Mouse (Mus musculus) cerebellum, adult 9-11 months (tissue): ENCODE data around the gene Xkr8.
"Not testable (repeated sequence)": the region's sequence is repeated elsewhere in the genome, so short reads cannot be mapped to it uniquely, and the experiment has no call there.

Experiments
- DNase-seq: peaks from one replicate; pipeline ENCODE4 v3.0.0; 2022

Xkr8 gene

GRCm38 (mm10) chr4:132732148-132732684 lies at the start of gene Xkr8:
Gene Xkr8, minus strand, starts transcription at chr4:132732546.
- peak; percentile 81 for DNase-seq

GRCm38 (mm10) chr4:132780288-132780687 lies 47.9 kb upstream of the Xkr8 start:
- DNase-seq: no peak

GRCm38 (mm10) chr4:132778562-132779201 lies 46.3 kb upstream of the Xkr8 start:
- no peak for DNase-seq

GRCm38 (mm10) chr4:132776764-132777163 lies 44.4 kb upstream of the Xkr8 start:
- DNase-seq: no peak

GRCm38 (mm10) chr4:132774905-132775304 lies 42.6 kb upstream of the Xkr8 start:
- DNase-seq: no peak

GRCm38 (mm10) chr4:132771776-132772175 lies 39.4 kb upstream of the Xkr8 start:
- no peak for DNase-seq

GRCm38 (mm10) chr4:132767914-132768876 lies 35.8 kb upstream of the Xkr8 start, which contains the start of gene Rpa2:
Gene Rpa2, plus strand, starts transcription at chr4:132768332.
- peak; percentile 99 for DNase-seq

GRCm38 (mm10) chr4:132763125-132763524 lies 30.8 kb upstream of the Xkr8 start:
- DNase-seq: not testable (repeated sequence)

- no peak for DNase-seq
These were observed 30.3 kb upstream of the Xkr8 start for GRCm38 (mm10) chr4:132762602-132763001.

- DNase-seq: no peak
These were observed 27.9 kb upstream of the Xkr8 start for GRCm38 (mm10) chr4:132760296-132760695.

- no peak for DNase-seq
These were observed 25.4 kb upstream of the Xkr8 start for GRCm38 (mm10) chr4:132757633-132758351.

GRCm38 (mm10) chr4:132756974-132757373 lies 24.6 kb upstream of the Xkr8 start, which contains the start of gene Smpdl3b:
Gene Smpdl3b, minus strand, starts transcription at chr4:132757252.
- peak; percentile 28 for DNase-seq

- no peak for DNase-seq
These were observed 20.6 kb upstream of the Xkr8 start for GRCm38 (mm10) chr4:132752992-132753391.

- no peak for DNase-seq
These were observed 17.1 kb upstream of the Xkr8 start for GRCm38 (mm10) chr4:132749258-132749982.

- no peak for DNase-seq
These were observed 16.4 kb upstream of the Xkr8 start for GRCm38 (mm10) chr4:132748778-132749177.

- no peak for DNase-seq
These were observed 15.4 kb upstream of the Xkr8 start for GRCm38 (mm10) chr4:132747664-132748259.

- DNase-seq: no peak
These were observed 14.7 kb upstream of the Xkr8 start for GRCm38 (mm10) chr4:132746911-132747517.

- no peak for DNase-seq
These were observed 11.9 kb upstream of the Xkr8 start for GRCm38 (mm10) chr4:132743992-132744911.

- DNase-seq: no peak
These were observed 9.1 kb upstream of the Xkr8 start for GRCm38 (mm10) chr4:132741491-132741890.

- DNase-seq: not testable (repeated sequence)
These were observed 4.8 kb upstream of the Xkr8 start for GRCm38 (mm10) chr4:132737154-132737553.
